Mouse (Mus musculus): ENCODE results near the gene Casp2. TPM values are rescaled to one million over a fixed set of nuclear protein-coding genes. Genes with fewer than 3 reads are reported as not detected.

The Casp2 gene
- polyA plus RNA-seq, 1 experiment = 6.7 TPM

DNA sequence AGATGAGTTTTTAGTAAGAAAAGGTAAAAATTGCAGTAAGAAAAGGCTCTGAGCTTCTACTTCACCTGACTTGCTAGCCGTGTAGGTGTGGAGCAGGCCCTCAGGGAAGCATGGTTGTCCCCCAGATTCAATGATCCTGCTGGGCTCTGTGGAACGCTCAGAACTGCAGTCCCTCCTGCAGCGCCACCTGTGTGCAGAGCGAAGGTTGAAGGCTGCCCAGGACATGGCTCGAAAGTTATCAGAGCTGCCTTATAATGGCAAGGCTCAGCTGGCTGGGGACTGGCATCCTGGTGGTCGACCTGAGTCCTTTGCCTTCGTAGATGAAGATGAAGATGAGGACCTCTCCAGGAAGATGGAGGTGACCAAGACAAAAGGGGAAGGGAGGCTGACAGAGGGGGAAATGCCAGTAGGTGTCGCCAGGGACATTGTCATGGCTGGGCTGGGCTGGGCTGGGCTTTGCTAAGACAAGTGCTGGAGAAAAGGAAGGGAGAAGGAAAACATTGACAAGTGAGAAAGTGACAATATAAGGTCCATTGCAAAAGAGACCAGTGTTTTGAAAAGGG is 45.1 kb downstream of the Casp2 start:
- no peaks in the 10 kb centered on the region for H3K36me3 ChIP-seq (ENCODE audit: control insufficient read depth, insufficient read depth)
- TF ChIP-seq POLR2A (IDR thresholded peaks at IDR 0.05; ENCODE audit: insufficient read length, low read depth) (no peak), SRF (IDR thresholded peaks at IDR 0.05; ENCODE audit: control insufficient read depth, insufficient read length, low read depth) (no peak), POLR2AphosphoS2 (IDR thresholded peaks at IDR 0.05; ENCODE audit: insufficient read length, low read depth) (no peak), E2F4 (IDR thresholded peaks at IDR 0.05; ENCODE audit: insufficient read depth) (no peak), TCF12 (IDR thresholded peaks at IDR 0.05; ENCODE audit: insufficient read depth, poor library complexity, severe bottlenecking) (no peak), MAX (IDR thresholded peaks at IDR 0.05; ENCODE audit: low read depth) (no peak), MYOD1 (IDR thresholded peaks at IDR 0.05; ENCODE audit: control insufficient read depth in 1 of 3, insufficient read length in 2 of 3, low read depth in 2 of 3) (no peak), MYOG (IDR thresholded peaks at IDR 0.05; ENCODE audit: control insufficient read depth in 1 of 3, insufficient read depth in 1 of 3, insufficient read length in 2 of 3, low read depth in 2 of 3) (no peak), TCF3 (IDR thresholded peaks at IDR 0.05; ENCODE audit: insufficient read length, low read depth) (no peak), USF1 (IDR thresholded peaks at IDR 0.05; ENCODE audit: low read depth) (no peak)

DNA sequence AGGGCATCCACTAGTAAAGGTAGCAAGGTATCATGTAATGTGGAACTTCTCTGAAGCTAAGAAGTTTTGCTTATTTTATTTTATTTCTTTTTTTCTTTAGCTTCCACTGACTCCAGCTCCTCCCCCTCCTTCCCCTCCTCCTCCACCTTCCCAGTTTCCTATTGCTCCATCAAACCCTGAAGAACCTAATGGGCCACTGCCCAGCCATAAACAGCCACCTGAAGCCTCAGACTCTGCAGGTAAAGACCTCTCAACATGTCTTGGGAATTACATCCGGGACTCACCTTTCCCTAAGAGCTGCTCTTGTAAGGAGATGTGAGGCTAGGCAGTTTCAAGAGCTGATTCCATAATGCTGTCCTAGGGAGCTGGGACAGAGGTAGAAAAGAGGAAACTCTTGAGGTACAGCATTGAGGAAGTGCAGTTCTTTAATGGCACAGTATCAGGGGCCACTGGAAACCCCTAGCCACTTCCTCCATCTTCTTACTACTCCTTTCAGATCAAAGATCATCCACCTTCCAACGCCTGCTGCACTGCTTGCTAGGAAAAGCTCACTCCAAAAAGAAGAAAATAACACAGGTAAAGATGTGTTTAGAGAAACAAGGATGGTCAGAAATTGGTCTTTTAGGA is 45.8 kb downstream of the Casp2 start:
- Histone ChIP-seq H3K4me3 (no peak overlapping the region), H3K79me2 (ENCODE audit: control insufficient read depth, insufficient read depth) (no peaks in the 10 kb centered on the region), H3K36me3 (ENCODE audit: control insufficient read depth, insufficient read depth) (no peaks in the 10 kb centered on the region), H3ac (ENCODE audit: control insufficient read depth, insufficient read length) (no peak overlapping the region), H3K4me2 (ENCODE audit: low read depth) (no peak overlapping the region), H3K27me3 (ENCODE audit: control insufficient read depth, insufficient read depth, insufficient read length) (no peaks in the 10 kb centered on the region)
- no peak for TF ChIP-seq REST (IDR thresholded peaks at IDR 0.05; ENCODE audit: insufficient read depth, insufficient read length)
- TF ChIP-seq E2F4 (IDR thresholded peaks at IDR 0.05; ENCODE audit: insufficient read depth) = no peak
- no peak for TF ChIP-seq CEBPB (IDR thresholded peaks at IDR 0.05; ENCODE audit: insufficient read depth, poor library complexity, severe bottlenecking)
- TF ChIP-seq MYOD1 (IDR thresholded peaks at IDR 0.05; ENCODE audit: control insufficient read depth in 1 of 3, insufficient read length in 2 of 3, low read depth in 2 of 3) = no peak
- TF ChIP-seq SRF (IDR thresholded peaks at IDR 0.05; ENCODE audit: control insufficient read depth, insufficient read length, low read depth) = no peak
- no peak for TF ChIP-seq POLR2A (IDR thresholded peaks at IDR 0.05; ENCODE audit: insufficient read length, low read depth)
- TF ChIP-seq MAX (IDR thresholded peaks at IDR 0.05; ENCODE audit: low read depth) = no peak
- TF ChIP-seq USF1 (IDR thresholded peaks at IDR 0.05; ENCODE audit: low read depth) = no peak

More for the DNA sequence above, 45.1 kb downstream of the Casp2 start:
- no peaks in the 10 kb centered on the region for H3K27me3 ChIP-seq (ENCODE audit: control insufficient read depth, insufficient read depth, insufficient read length)
- no peaks in the 10 kb centered on the region for H3K79me2 ChIP-seq (ENCODE audit: control insufficient read depth, insufficient read depth)
- H3K4me3 ChIP-seq = no peak overlapping the region
- no peak overlapping the region for H3K4me2 ChIP-seq (ENCODE audit: low read depth)
- H3ac ChIP-seq (ENCODE audit: control insufficient read depth, insufficient read length) = no peak overlapping the region

- no peak overlapping the region for H3K4me2 ChIP-seq (ENCODE audit: low read depth)
- no peaks in the 10 kb centered on the region for H3K27me3 ChIP-seq (ENCODE audit: control insufficient read depth, insufficient read depth, insufficient read length)
- H3K4me3 ChIP-seq = no peak overlapping the region
- H3K79me2 ChIP-seq (ENCODE audit: control insufficient read depth, insufficient read depth) = no peaks in the 10 kb centered on the region
- no peak overlapping the region for H3ac ChIP-seq (ENCODE audit: control insufficient read depth, insufficient read length)
- no peaks in the 10 kb centered on the region for H3K36me3 ChIP-seq (ENCODE audit: control insufficient read depth, insufficient read depth)
- TF ChIP-seq REST (IDR thresholded peaks at IDR 0.05; ENCODE audit: insufficient read depth, insufficient read length) (no peak), MYOD1 (IDR thresholded peaks at IDR 0.05; ENCODE audit: control insufficient read depth in 1 of 3, insufficient read length in 2 of 3, low read depth in 2 of 3) (no peak), SRF (IDR thresholded peaks at IDR 0.05; ENCODE audit: control insufficient read depth, insufficient read length, low read depth) (no peak), POLR2A (IDR thresholded peaks at IDR 0.05; ENCODE audit: insufficient read length, low read depth) (no peak), E2F4 (IDR thresholded peaks at IDR 0.05; ENCODE audit: insufficient read depth) (no peak), MAX (IDR thresholded peaks at IDR 0.05; ENCODE audit: low read depth) (no peak), TCF3 (IDR thresholded peaks at IDR 0.05; ENCODE audit: insufficient read length, low read depth) (no peak), MYOG (IDR thresholded peaks at IDR 0.05; ENCODE audit: control insufficient read depth in 1 of 3, insufficient read depth in 1 of 3, insufficient read length in 2 of 3, low read depth in 2 of 3) (no peak), POLR2AphosphoS2 (IDR thresholded peaks at IDR 0.05; ENCODE audit: insufficient read length, low read depth) (no peak), CEBPB (IDR thresholded peaks at IDR 0.05; ENCODE audit: insufficient read depth, poor library complexity, severe bottlenecking) (no peak), TCF12 (IDR thresholded peaks at IDR 0.05; ENCODE audit: insufficient read depth, poor library complexity, severe bottlenecking) (no peak), USF1 (IDR thresholded peaks at IDR 0.05; ENCODE audit: low read depth) (no peak)
Measured at GRCm38 (mm10) chr6:42318293-42318692, 53.5 kb downstream of the Casp2 start.

GRCm38 (mm10) chr6:42323371-42324066 is 58.7 kb downstream of the Casp2 start:
- no peaks in the 10 kb centered on the region for H3K36me3 ChIP-seq (ENCODE audit: control insufficient read depth, insufficient read depth)
- H3K79me2 ChIP-seq (ENCODE audit: control insufficient read depth, insufficient read depth) = no peaks in the 10 kb centered on the region
- no peaks in the 10 kb centered on the region for H3K27me3 ChIP-seq (ENCODE audit: control insufficient read depth, insufficient read depth, insufficient read length)
- no peak for TF ChIP-seq MYOD1 (IDR thresholded peaks at IDR 0.05; ENCODE audit: control insufficient read depth in 1 of 3, insufficient read length in 2 of 3, low read depth in 2 of 3)
- TF ChIP-seq POLR2A (IDR thresholded peaks at IDR 0.05; ENCODE audit: insufficient read length, low read depth) = no peak
- TF ChIP-seq SRF (IDR thresholded peaks at IDR 0.05; ENCODE audit: control insufficient read depth, insufficient read length, low read depth) = no peak
- H3K4me2 ChIP-seq (ENCODE audit: low read depth) = peak overlapping the region; percentile 99
- H3K4me3 ChIP-seq = peak overlapping the region; percentile 41
- H3ac ChIP-seq (ENCODE audit: control insufficient read depth, insufficient read length) = peak overlapping the region; percentile 46
